Mouse (Mus musculus) stomach, postnatal 0 days (tissue): ENCODE data around the gene Crebrf.

Experiments used
- CTCF ChIP-seq: IDR thresholded peaks from 2 replicates; pipeline ENCODE4 v1.5.1; 2016; ENCODE audit warnings: antibody characterized with exemption, low read depth, mild to moderate bottlenecking, moderate library complexity
- EP300 ChIP-seq: optimal IDR thresholded peaks from 2 replicates; pipeline ENCODE3; 2016; ENCODE audit warnings: antibody characterized with exemption

DNA sequence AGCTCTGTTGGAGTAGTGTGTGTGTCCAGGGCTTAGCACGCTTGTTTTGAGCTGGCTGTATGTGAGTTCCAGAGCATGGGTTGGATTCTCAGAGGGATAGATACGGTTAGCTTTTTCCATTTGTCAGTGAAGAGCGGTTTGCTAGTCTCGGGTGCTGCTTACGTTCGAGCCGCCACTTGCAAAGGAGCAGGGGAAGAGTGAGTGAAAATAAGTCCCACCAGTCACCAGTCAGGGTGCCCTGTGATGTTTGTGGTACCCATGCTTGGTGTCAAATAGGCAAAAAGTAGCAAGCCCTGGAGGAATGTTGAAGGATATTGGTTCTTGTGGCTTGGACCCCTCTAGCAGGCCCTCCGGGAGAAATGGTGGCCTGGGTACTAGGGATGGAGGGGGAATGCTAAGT is 73.5 kb downstream of the Crebrf start:
- TF ChIP-seq EP300 (no peak), CTCF (no peak)
